Mouse (Mus musculus) midbrain, embryonic 16.5 days (tissue): ENCODE data around the gene Rbm42. TPM values are rescaled to one million over a fixed set of nuclear protein-coding genes. Genes with fewer than 3 reads are reported as not detected.

ENCODE experiments used
- ATAC-seq: fragments of 200-750 bp; cut with Nextera tagmentation; 2 replicates; pipeline ENCODE4 v1.8.0; 2017; ENCODE audit warnings: moderate TSS enrichment
- H3K27ac ChIP-seq: fragments of 300-500 bp; sonication (generic); 2 replicates; pipeline ENCODE4 v1.5.1; 2014; ENCODE audit warnings: mild to moderate bottlenecking, low read length, mixed read lengths
- H3K27me3 ChIP-seq: fragments of 300-500 bp; sonication (generic); 2 replicates; pipeline ENCODE4 v1.6.1; 2014; ENCODE audit warnings: low read depth, low read length, mixed read lengths; ENCODE audit not compliant: control insufficient read depth, insufficient read depth
- H3K36me3 ChIP-seq: fragments of 300-500 bp; sonication (generic); 2 replicates; pipeline ENCODE4 v1.6.1; 2014; ENCODE audit warnings: mild to moderate bottlenecking, low read length, moderate library complexity, mixed read lengths; ENCODE audit not compliant: control insufficient read depth, insufficient read depth
- H3K4me1 ChIP-seq: fragments of 300-500 bp; sonication (generic); 2 replicates; pipeline ENCODE4 v1.6.1; 2014; ENCODE audit warnings: mild to moderate bottlenecking, low read length, mixed read lengths; ENCODE audit not compliant: control insufficient read depth, insufficient read depth
- H3K4me2 ChIP-seq: fragments of 300-500 bp; sonication (generic); 2 replicates; pipeline ENCODE4 v1.6.1; 2014; ENCODE audit warnings: mild to moderate bottlenecking, low read length, mixed read lengths
- H3K4me3 ChIP-seq: fragments of 300-500 bp; sonication (generic); 2 replicates; pipeline ENCODE4 v1.5.1; 2014; ENCODE audit warnings: low read depth, mild to moderate bottlenecking, low read length, moderate library complexity, mixed read lengths
- H3K9ac ChIP-seq: fragments of 300-500 bp; sonication (generic); 2 replicates; pipeline ENCODE4 v1.6.1; 2014; ENCODE audit warnings: low read depth, low read length, mixed read lengths
- H3K9me3 ChIP-seq: fragments of 300-500 bp; sonication (generic); replicated peaks from 2 replicates; pipeline ENCODE4 v1.6.1; 2014; ENCODE audit warnings: mild to moderate bottlenecking, low read length, mixed read lengths; ENCODE audit not compliant: control insufficient read depth, poor library complexity, severe bottlenecking
- WGBS: fragments of 180-500 bp; shearing (Covaris S2); extraction: QIAGEN DNeasy Blood & Tissue Kit; methylation state at CpG from one replicate; pipeline ENCODE4 v1.1.7; 2014; 5-methylcytosine and 5-hydroxymethylcytosine counted together
- polyA plus RNA-seq: library from polyadenylated mRNA; unstranded; fragments of >200 nt; fragmentation: Nextera tagmentation; extraction: Ambion mirVana; gene quantifications from 2 replicates; pipeline ENCODE4 v1.2.1, GENCODE M21; 2015

Rbm42 gene
- polyA plus RNA-seq, 1 experiment from 2014 or later: 127 TPM

- H3K9me3 ChIP-seq: no peaks in the 10 kb centered on the region
These were observed 40.1 kb downstream of the Rbm42 start for GRCm38 (mm10) chr7:30610043-30610442.

GRCm38 (mm10) chr7:30608476-30608875 is 41.6 kb downstream of the Rbm42 start:
- Histone ChIP-seq H3K27ac (no peak overlapping the region), H3K9me3 (no peaks in the 10 kb centered on the region), H3K27me3 (no peaks in the 10 kb centered on the region), H3K36me3 (no peaks in the 10 kb centered on the region), H3K4me2 (no peak overlapping the region), H3K4me1 (no peaks in the 10 kb centered on the region), H3K4me3 (no peak overlapping the region), H3K9ac (no peak overlapping the region)
- no peak for ATAC-seq
- WGBS: 49% methylated on average over 16 of the region's 16 CpGs

More at GRCm38 (mm10) chr7:30610043-30610442, 40.1 kb downstream of the Rbm42 start:
- no peak overlapping the region for H3K4me3 ChIP-seq
- no peaks in the 10 kb centered on the region for H3K4me1 ChIP-seq
- no peaks in the 10 kb centered on the region for H3K27me3 ChIP-seq
- ATAC-seq: no peak
- no peak overlapping the region for H3K27ac ChIP-seq
- no peaks in the 10 kb centered on the region for H3K36me3 ChIP-seq
- no peak overlapping the region for H3K4me2 ChIP-seq
- WGBS: 69% methylated on average over 7 of the region's 7 CpGs
- H3K9ac ChIP-seq: no peak overlapping the region

GRCm38 (mm10) chr7:30607706-30608309 is 42.3 kb downstream of the Rbm42 start:
- no peak overlapping the region for H3K27ac ChIP-seq
- H3K4me1 ChIP-seq: no peaks in the 10 kb centered on the region
- no peak overlapping the region for H3K4me2 ChIP-seq
- H3K27me3 ChIP-seq: no peaks in the 10 kb centered on the region
- no peak overlapping the region for H3K4me3 ChIP-seq
- WGBS: 30% methylated on average over 8 of the region's 8 CpGs
- H3K9me3 ChIP-seq: no peaks in the 10 kb centered on the region
- no peaks in the 10 kb centered on the region for H3K36me3 ChIP-seq
- H3K9ac ChIP-seq: no peak overlapping the region
- ATAC-seq: no peak

DNA sequence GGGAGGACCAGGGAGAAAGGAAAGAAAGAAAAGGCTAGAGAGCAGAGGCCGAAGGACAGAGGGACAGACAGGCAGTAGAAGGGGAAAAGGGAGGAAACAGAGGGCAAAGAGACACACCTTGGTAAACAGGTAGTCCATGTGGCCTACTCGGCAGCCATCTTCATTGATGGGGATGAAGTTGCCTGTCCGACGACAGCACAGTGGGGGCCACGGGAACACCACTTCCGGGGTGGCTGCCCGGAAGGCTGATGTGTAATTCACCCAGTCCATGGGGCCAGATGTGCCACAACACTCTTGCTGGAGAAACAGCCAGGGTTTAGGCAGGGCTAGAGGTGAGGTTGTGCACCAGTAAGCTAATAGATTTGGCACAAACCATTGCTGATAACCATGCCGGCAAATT is 45.2 kb downstream of the Rbm42 start:
- H3K9ac ChIP-seq: no peak overlapping the region
- no peaks in the 10 kb centered on the region for H3K27me3 ChIP-seq
- H3K9me3 ChIP-seq: no peaks in the 10 kb centered on the region
- H3K4me1 ChIP-seq: no peaks in the 10 kb centered on the region
- H3K36me3 ChIP-seq: no peaks in the 10 kb centered on the region
- H3K4me3 ChIP-seq: no peak overlapping the region
- WGBS: 81% methylated on average over 8 of the region's 8 CpGs
- no peak overlapping the region for H3K27ac ChIP-seq
- no peak overlapping the region for H3K4me2 ChIP-seq
- no peak for ATAC-seq

GRCm38 (mm10) chr7:30604424-30604823 is 45.7 kb downstream of the Rbm42 start:
- 54% methylated on average over 8 of the region's 8 CpGs for WGBS
- H3K27ac ChIP-seq: no peak overlapping the region
- H3K9me3 ChIP-seq: no peaks in the 10 kb centered on the region
- no peak overlapping the region for H3K4me3 ChIP-seq
- peaks cover 4% of the 10 kb centered on the region; the same call in 1 of the 2 replicates for H3K4me1 ChIP-seq
- ATAC-seq: no peak
- no peak overlapping the region for H3K9ac ChIP-seq
- H3K27me3 ChIP-seq: no peaks in the 10 kb centered on the region
- no peak overlapping the region for H3K4me2 ChIP-seq
- H3K36me3 ChIP-seq: no peaks in the 10 kb centered on the region

GRCm38 (mm10) chr7:30602583-30602982 is 47.5 kb downstream of the Rbm42 start:
- ATAC-seq: no peak
- no peak overlapping the region for H3K4me3 ChIP-seq
- WGBS: 55% methylated on average over 3 of the region's 3 CpGs
- H3K36me3 ChIP-seq: no peaks in the 10 kb centered on the region
- no peak overlapping the region for H3K4me2 ChIP-seq
- H3K27ac ChIP-seq: no peak overlapping the region
- H3K9me3 ChIP-seq: no peaks in the 10 kb centered on the region
- peaks cover 4% of the 10 kb centered on the region; the same call in 1 of the 2 replicates for H3K4me1 ChIP-seq
- no peak overlapping the region for H3K9ac ChIP-seq
- H3K27me3 ChIP-seq: no peaks in the 10 kb centered on the region

DNA sequence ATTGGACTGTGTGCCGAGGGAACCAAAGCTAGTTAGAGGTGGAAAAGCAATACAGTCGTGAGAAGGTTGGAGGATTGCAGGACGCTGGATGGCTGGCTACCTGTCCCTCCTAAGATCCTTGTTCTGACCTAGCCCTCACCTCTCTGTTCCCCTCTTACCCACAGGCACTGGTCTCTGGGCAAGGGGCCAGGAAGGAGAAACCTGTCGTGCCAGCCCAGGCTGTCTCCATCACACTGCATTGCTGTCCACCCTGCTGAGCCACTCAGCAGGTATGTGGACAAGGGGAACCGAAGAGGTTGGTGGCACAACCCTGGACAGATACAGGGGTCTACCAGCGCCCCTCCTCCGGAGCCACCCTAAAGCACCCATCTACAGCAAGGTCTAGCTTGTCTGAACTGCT is 49.5 kb downstream of the Rbm42 start:
- no peaks in the 10 kb centered on the region for H3K36me3 ChIP-seq
- H3K4me1 ChIP-seq: peaks cover 4% of the 10 kb centered on the region; the same call in 1 of the 2 replicates
- no peak overlapping the region for H3K27ac ChIP-seq
- 76% methylated on average over 7 of the region's 7 CpGs for WGBS
- no peak; the same call in 1 of the 2 replicates for ATAC-seq
- no peaks in the 10 kb centered on the region for H3K9me3 ChIP-seq
- H3K9ac ChIP-seq: no peak overlapping the region
- no peaks in the 10 kb centered on the region for H3K27me3 ChIP-seq
- H3K4me3 ChIP-seq: no peak overlapping the region
- no peak overlapping the region; the same call in 1 of the 2 replicates for H3K4me2 ChIP-seq

GRCm38 (mm10) chr7:30599933-30600353 is 50.2 kb downstream of the Rbm42 start:
- Histone ChIP-seq H3K27ac (no peak overlapping the region), H3K9ac (no peak overlapping the region), H3K36me3 (no peaks in the 10 kb centered on the region), H3K4me3 (no peak overlapping the region), H3K9me3 (no peaks in the 10 kb centered on the region), H3K4me2 (peak overlapping the region; percentile 32), H3K4me1 (peaks cover 4% of the 10 kb centered on the region; the same call in 1 of the 2 replicates), H3K27me3 (no peaks in the 10 kb centered on the region)
- WGBS: under 1% methylated on average over 16 of the region's 16 CpGs
- peak; percentile 98 for ATAC-seq

- no peak within 1 kb of the TSS for H3K9ac ChIP-seq
- H3K27me3 ChIP-seq: no peaks in the 10 kb centered on the region
- 95% methylated on average over 12 of the region's 12 CpGs for WGBS
- ATAC-seq: no peak
- no peak within 1 kb of the TSS for H3K4me3 ChIP-seq
- H3K4me2 ChIP-seq: peak within 1 kb of the TSS; percentile 32
- H3K27ac ChIP-seq: no peak within 1 kb of the TSS
- no peaks in the 10 kb centered on the region for H3K36me3 ChIP-seq
- H3K9me3 ChIP-seq: no peaks in the 10 kb centered on the region
- H3K4me1 ChIP-seq: peaks cover 4% of the 10 kb centered on the region; the same call in 1 of the 2 replicates
These were observed 51.3 kb downstream of the Rbm42 start, which contains the start of gene Zbtb32 for GRCm38 (mm10) chr7:30598786-30599185. TSS of gene Zbtb32 (minus strand) at chr7:30598909.
